Mouse (Mus musculus) limb, embryonic 11.5 days (tissue): ENCODE data around the gene Endov. TPM values are rescaled to one million over a fixed set of nuclear protein-coding genes. Genes with fewer than 3 reads are reported as not detected.
A peak's percentile ranks its signal among the peaks of the same experiment; 100 is the strongest.

Source experiments
- ATAC-seq: fragments of 200-750 bp; cut with Nextera tagmentation; 2 replicates; pipeline ENCODE4 v1.8.0; 2017; ENCODE audit warnings: low read depth; ENCODE audit not compliant: insufficient number of reproducible peaks, low FRiP score, low TSS enrichment
- DNase-seq: peaks from one replicate; pipeline ENCODE4 v3.0.0-alpha.2; 2015; ENCODE audit warnings: low spot score
- H3K27ac ChIP-seq: fragments of 300-500 bp; sonication (generic); replicated peaks from 2 replicates; pipeline ENCODE4 v1.5.1; 2014; ENCODE audit warnings: low read depth, mild to moderate bottlenecking, low read length
- H3K27me3 ChIP-seq: fragments of 300-500 bp; sonication (generic); 2 replicates; pipeline ENCODE4 v1.6.1; 2014; ENCODE audit warnings: mild to moderate bottlenecking, low read length, mixed read lengths; ENCODE audit not compliant: control insufficient read depth, insufficient read depth
- H3K36me3 ChIP-seq: fragments of 300-500 bp; sonication (generic); 2 replicates; pipeline ENCODE4 v1.6.1; 2014; ENCODE audit warnings: mild to moderate bottlenecking, low read length, moderate library complexity, mixed read lengths; ENCODE audit not compliant: control insufficient read depth, insufficient read depth
- H3K4me1 ChIP-seq: fragments of 300-500 bp; sonication (generic); 2 replicates; pipeline ENCODE4 v1.6.1; 2014; ENCODE audit warnings: low read length, mixed read lengths; ENCODE audit not compliant: control insufficient read depth, insufficient read depth
- H3K4me2 ChIP-seq: fragments of 300-500 bp; sonication (generic); 2 replicates; pipeline ENCODE4 v1.6.1; 2014; ENCODE audit warnings: low read depth, mild to moderate bottlenecking, moderate library complexity; ENCODE audit not compliant: severe bottlenecking
- H3K4me3 ChIP-seq: fragments of 300-500 bp; sonication (generic); 2 replicates; pipeline ENCODE4 v1.5.1; 2014; ENCODE audit warnings: low read depth, low read length
- H3K9ac ChIP-seq: fragments of 300-500 bp; sonication (generic); 2 replicates; pipeline ENCODE4 v1.6.1; 2014; ENCODE audit warnings: mild to moderate bottlenecking, low read length
- H3K9me3 ChIP-seq: fragments of 300-500 bp; sonication (generic); 2 replicates; pipeline ENCODE4 v1.6.1; 2016; ENCODE audit warnings: low read length; ENCODE audit not compliant: control insufficient read depth
- WGBS: fragments of 180-500 bp; shearing (Covaris S2); extraction: QIAGEN DNeasy Blood & Tissue Kit; methylation state at CpG from one replicate; pipeline ENCODE4 v1.1.7; 2014; 5-methylcytosine and 5-hydroxymethylcytosine counted together
- polyA plus RNA-seq: library from polyadenylated mRNA; unstranded; fragments of >200 nt; fragmentation: Nextera tagmentation; extraction: Ambion mirVana; gene quantifications from 2 replicates; pipeline ENCODE4 v1.2.1, GENCODE M21; 2014

Gene Endov
- polyA plus RNA-seq, 1 experiment from 2014 or later: 17.8 TPM

DNA sequence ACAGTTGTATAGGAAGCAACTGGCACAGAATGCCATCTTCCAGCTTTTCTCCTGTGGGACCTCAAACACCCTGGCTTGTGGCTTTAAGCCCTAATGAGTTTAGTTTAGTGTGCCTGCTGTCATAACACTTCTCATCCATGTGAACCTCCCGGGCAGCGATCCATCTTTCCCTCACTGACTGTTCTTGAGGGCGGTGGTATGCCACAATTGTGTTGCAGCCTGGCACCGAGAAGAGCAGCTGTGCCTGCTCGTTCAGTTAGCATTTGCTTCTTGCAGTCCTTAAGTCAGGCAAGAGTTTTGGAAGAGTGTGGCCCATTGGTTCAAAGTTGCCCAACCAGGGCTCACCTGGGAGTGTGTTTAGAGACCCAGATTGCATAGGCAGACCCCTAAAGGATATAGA is 5.0 kb downstream of the Endov start:
- Histone ChIP-seq H3K36me3 (peaks cover 5% of the 10 kb centered on the region; the same call in 1 of the 2 replicates), H3K27ac (no peak overlapping the region), H3K4me2 (no peak overlapping the region), H3K4me3 (no peak overlapping the region), H3K27me3 (no peaks in the 10 kb centered on the region), H3K9ac (no peak overlapping the region), H3K4me1 (peaks cover 6% of the 10 kb centered on the region; the same call in 1 of the 2 replicates), H3K9me3 (no peaks in the 10 kb centered on the region)
- ATAC-seq (no peak), DNase-seq (no peak)
- WGBS: 91% methylated on average over 5 of the region's 5 CpGs

DNA sequence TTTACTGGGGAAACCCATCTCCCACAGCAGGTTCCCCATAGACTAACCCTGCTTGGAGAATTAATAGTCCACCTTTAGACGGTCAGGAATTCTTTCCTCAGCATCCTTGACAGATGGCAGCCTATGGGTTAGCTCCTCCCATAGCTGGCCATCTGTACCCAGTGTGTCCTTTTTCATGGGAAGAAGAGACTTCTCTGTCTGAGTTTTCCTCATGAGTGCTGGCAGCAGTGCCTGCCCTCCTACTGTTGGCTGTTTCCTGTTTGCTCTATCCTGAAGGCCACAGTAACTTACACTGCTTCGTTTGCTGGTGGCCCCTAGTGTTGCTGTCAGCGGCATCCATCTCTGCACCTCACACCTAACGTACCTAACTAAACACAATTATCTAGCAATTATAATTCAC is 6.3 kb downstream of the Endov start:
- Histone ChIP-seq H3K27ac (no peak overlapping the region), H3K4me2 (no peak overlapping the region), H3K4me1 (0 out of 2 replicates have a peak, but pooled peaks cover 3% of the 10 kb centered on the region), H3K9me3 (no peaks in the 10 kb centered on the region), H3K9ac (no peak overlapping the region), H3K4me3 (no peak overlapping the region), H3K36me3 (peaks cover 5% of the 10 kb centered on the region; the same call in 1 of the 2 replicates), H3K27me3 (no peaks in the 10 kb centered on the region)
- ATAC-seq (no peak), DNase-seq (no peak)
- 85% methylated on average over 4 of the region's 4 CpGs for WGBS

DNA sequence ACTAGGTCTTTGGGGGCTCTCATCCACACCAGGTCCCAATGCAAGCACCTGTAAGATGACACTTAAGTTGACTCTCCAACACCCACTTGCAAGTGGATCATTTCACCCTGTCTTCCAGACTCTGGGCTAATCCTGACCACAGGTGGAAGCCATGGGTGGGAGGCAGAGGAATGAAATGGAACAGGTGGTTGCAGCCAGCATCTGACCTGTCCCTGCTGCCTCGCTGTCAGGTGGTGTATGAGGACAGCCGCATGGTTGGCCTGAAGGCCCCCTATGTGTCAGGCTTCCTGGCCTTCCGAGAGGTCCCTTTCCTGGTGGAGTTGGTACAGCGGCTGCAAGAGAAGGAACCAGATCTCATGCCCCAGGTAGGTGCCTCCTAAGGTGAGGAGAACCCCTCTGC is 8.2 kb downstream of the Endov start:
- DNase-seq (no peak), ATAC-seq (no peak)
- Histone ChIP-seq H3K27me3 (no peaks in the 10 kb centered on the region), H3K4me1 (no peaks in the 10 kb centered on the region), H3K4me3 (no peak overlapping the region), H3K9ac (no peak overlapping the region), H3K9me3 (no peaks in the 10 kb centered on the region), H3K4me2 (no peak overlapping the region), H3K36me3 (peaks cover 7% of the 10 kb centered on the region; the same call in 1 of the 2 replicates), H3K27ac (no peak overlapping the region)
- WGBS: 90% methylated on average over 4 of the region's 4 CpGs

DNA sequence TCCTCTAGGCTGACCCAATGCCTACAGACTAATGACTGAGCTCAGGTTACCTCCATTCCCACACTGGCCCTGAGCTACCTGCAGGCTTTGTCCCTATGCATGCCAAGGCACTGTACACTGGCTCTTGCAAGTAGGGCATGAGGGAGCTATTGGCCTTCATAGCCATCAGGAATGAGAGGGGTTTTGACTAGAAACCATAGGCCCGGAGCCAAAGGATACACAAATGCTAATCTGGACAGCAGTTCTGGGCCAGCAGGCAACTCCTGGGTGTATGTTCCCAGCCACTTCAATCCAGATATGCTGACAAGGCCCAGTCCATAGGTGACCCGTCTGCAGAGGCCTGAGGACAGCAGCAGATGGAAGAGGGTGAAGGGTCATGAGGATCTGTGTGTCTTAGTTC is 8.9 kb downstream of the Endov start:
- peaks cover 10% of the 10 kb centered on the region; the same call in 1 of the 2 replicates for H3K36me3 ChIP-seq
- no peak overlapping the region for H3K27ac ChIP-seq
- no peaks in the 10 kb centered on the region for H3K4me1 ChIP-seq
- H3K9ac ChIP-seq: no peak overlapping the region
- ATAC-seq: no peak
- H3K27me3 ChIP-seq: no peaks in the 10 kb centered on the region
- no peaks in the 10 kb centered on the region for H3K9me3 ChIP-seq
- no peak overlapping the region for H3K4me2 ChIP-seq
- 89% methylated on average over 2 of the region's 2 CpGs for WGBS
- no peak overlapping the region for H3K4me3 ChIP-seq
- DNase-seq: no peak

DNA sequence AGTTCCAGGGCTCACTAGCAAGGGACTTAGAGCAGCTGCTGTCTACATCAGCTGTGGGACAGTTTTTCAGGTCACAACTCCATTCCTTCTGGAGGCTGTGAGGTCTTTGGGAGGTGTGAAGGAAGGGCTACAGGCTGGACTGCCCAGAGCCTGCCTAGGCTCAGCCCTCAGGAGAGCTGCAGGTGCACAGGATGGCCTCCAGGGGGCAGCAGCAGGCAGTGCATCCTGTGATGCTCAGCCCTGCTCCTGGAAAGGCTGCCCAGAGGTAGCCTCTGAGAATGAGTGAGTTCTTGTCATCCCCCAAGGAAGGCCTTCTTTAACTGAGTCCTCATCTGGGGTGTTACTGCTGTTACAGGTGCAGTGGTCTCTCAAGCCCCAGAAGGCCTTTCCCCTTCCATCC is 12.5 kb downstream of the Endov start:
- Histone ChIP-seq H3K27me3 (no peaks in the 10 kb centered on the region), H3K4me3 (no peak overlapping the region), H3K27ac (no peak overlapping the region), H3K36me3 (peaks cover 20% of the 10 kb centered on the region; the same call in 1 of the 2 replicates), H3K4me2 (no peak overlapping the region), H3K9ac (no peak overlapping the region), H3K9me3 (no peaks in the 10 kb centered on the region), H3K4me1 (no peaks in the 10 kb centered on the region)
- DNase-seq (peak; percentile 86), ATAC-seq (peak; percentile 60; the same call in 1 of the 2 replicates)

DNA sequence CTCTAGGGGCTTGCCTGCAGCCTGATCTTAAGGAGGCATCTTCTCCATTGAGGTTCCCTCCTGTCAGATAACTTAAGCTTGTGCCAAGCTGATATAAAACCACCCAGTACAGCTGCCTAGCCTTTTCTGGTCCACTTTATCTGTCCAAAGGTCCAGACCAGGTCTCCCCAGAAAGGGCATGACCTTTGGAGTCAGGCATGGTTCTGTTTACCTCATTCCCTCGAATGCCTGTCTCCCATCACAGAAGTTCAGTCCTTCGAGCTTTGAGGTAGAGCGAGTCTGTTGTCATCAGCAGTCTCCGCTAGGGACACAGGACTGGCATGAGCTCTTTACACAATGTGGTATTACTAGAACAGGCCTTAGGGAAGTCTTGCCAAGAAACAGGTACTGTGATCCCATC is 15.2 kb downstream of the Endov start:
- Histone ChIP-seq H3K9me3 (no peaks in the 10 kb centered on the region), H3K27ac (no peak overlapping the region), H3K27me3 (no peaks in the 10 kb centered on the region), H3K4me3 (no peak overlapping the region), H3K9ac (no peak overlapping the region), H3K4me2 (no peak overlapping the region), H3K36me3 (peaks cover 14% of the 10 kb centered on the region; the same call in 1 of the 2 replicates), H3K4me1 (no peaks in the 10 kb centered on the region)
- DNase-seq (no peak), ATAC-seq (no peak)
- WGBS: 75% methylated on average over 4 of the region's 4 CpGs

DNA sequence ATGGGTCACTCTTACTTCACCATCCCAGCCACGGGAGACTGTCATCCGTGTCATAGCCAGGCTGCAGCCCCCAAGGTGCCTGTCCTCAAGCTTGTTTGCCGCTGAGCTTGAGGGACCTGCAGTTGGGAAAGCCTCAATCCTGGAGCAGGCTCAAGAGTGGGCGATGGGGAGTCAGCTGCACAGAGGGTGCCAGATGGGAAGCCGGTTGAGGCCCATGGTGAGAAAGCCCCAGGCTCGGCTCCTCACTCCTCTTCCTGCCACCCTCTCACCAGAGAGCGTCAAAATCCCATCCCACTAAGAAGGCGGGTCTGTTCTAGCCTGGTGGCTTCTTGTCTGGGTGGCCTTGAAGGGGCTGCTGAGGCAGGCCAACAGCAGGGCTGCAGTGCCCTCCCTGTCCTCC is 16.6 kb downstream of the Endov start:
- no peak overlapping the region for H3K9ac ChIP-seq
- H3K27ac ChIP-seq: no peak overlapping the region
- 83% methylated on average over 8 of the region's 8 CpGs for WGBS
- no peaks in the 10 kb centered on the region for H3K4me1 ChIP-seq
- H3K4me3 ChIP-seq: no peak overlapping the region
- DNase-seq: no peak
- H3K4me2 ChIP-seq: no peak overlapping the region
- no peaks in the 10 kb centered on the region for H3K27me3 ChIP-seq
- H3K36me3 ChIP-seq: peaks cover 14% of the 10 kb centered on the region; the same call in 1 of the 2 replicates
- ATAC-seq: no peak
- H3K9me3 ChIP-seq: no peaks in the 10 kb centered on the region

DNA sequence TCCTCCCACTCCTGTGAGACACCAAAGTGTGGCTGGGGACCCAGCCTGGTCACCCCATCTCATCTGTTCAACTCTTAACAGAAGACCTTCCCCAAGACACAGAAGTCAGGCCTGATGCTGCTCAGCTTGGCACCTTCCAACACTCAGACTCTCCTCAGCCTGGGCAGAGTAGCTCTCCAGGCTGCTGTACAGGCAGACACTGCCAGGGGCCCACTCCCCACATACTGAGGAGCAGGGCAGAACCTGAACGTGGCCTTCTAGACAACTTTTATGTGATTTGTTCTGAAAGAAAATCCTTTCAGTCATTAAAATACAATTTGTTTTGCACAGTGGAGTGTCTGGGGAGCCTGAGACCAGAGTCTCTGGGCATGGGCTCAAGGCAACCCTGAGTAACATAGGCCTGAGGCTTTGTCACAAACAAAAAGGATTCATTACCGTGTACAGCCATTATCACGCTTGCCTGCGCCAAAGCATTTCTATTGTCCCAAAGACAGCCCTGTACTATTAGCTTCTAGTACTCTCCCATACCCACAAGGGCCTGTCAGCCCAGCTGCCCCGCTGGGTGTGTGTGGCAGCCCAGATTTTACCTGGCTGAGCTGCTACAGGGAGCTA is 18.1 kb downstream of the Endov start:
- H3K27me3 ChIP-seq: 0 out of 2 replicates have a peak, but pooled peaks cover 2% of the 10 kb centered on the region
- H3K9me3 ChIP-seq: no peaks in the 10 kb centered on the region
- H3K4me3 ChIP-seq: no peak overlapping the region
- H3K4me1 ChIP-seq: peaks cover 3% of the 10 kb centered on the region; the same call in 1 of the 2 replicates
- no peak overlapping the region for H3K9ac ChIP-seq
- H3K27ac ChIP-seq: no peak overlapping the region
- H3K4me2 ChIP-seq: no peak overlapping the region
- no peak for ATAC-seq
- peaks cover 12% of the 10 kb centered on the region; the same call in 1 of the 2 replicates for H3K36me3 ChIP-seq
- no peak for DNase-seq
- 79% methylated on average over 5 of the region's 5 CpGs for WGBS
